In the genomic region with DNA sequence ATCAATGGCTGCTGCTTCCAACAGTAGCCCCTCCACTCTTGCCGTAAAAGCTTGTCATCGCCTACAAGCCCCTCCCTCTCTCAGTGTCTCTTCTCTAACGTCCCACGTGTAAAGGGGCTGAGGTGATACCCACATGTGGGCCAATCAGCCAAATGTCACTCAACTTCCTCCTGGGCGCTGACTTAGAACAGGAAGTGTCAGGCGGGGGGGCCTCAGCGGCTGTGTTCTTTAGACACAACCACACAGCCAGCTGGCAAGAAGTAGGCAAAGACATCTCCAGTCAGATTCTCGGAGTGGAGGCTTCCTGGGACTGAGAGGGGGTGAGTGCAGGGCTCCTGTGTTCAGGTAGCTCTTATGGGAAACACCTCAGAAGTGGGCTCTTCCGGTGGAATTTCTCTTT, we compare ENCODE assay signal across 11 mouse cellular contexts. TPM values are rescaled to one million over a fixed set of nuclear protein-coding genes. Genes with fewer than 3 reads are reported as not detected.
DNase-seq lines count a peak whose midpoint lies in the region; ATAC-seq and TF ChIP-seq lines count a peak whose summit lies in the region.
"Had no signal": no experiment of that assay in that cellular context is flagged by ENCODE, and none has a peak within 500 bp of the region (broad histone marks: within the 10 kb centered on the region; RNA-seq: fewer than 3 reads in every experiment).

A gene (plus strand): TSS at position 113 of the 400 bp plus-strand sequence.

- WGBS in heart, embryonic 13.5 days, result 43% methylated on average over 9 of the region's 9 CpGs
- WGBS in thymus, adult 2 months, result 3% methylated on average over 9 of the region's 9 CpGs
- 75% methylated on average over 9 of the region's 9 CpGs for WGBS in midbrain, embryonic 14.5 days

- no peak for DNase-seq in heart, postnatal 14 days
- peak; percentile 75 for DNase-seq in lung, postnatal 36 days
- DNase-seq in thymus, adult 2 months, result peak; percentile 88
- no peak for DNase-seq in midbrain, embryonic 14.5 days
- no peak for DNase-seq in ovary, postnatal 14 days (ENCODE audit: low spot score)
- DNase-seq in left cerebral cortex, postnatal 25 days (ENCODE audit: low spot score in 2 of 2), result no peak
- DNase-seq: kidney, postnatal 10 days had no signal

- intact Hi-C loops in heart, postnatal 14 days (cut with DNase I), result no loop called here
- intact Hi-C loops in left cerebral cortex, postnatal 25 days (cut with DNase I), result no loop called here

- peak within 1 kb of the TSS; percentile 34; the same call in 1 of the 2 replicates for H3K27ac ChIP-seq in heart, embryonic 13.5 days (replicated peaks)
- peak within 1 kb of the TSS; percentile 94 for H3K27ac ChIP-seq in thymus, adult 2 months (ENCODE audit: control insufficient read depth, insufficient read depth, low read length)
- no peak within 1 kb of the TSS for H3K27ac ChIP-seq in midbrain, embryonic 14.5 days (replicated peaks; ENCODE audit: low read depth, low read length)
- H3K27ac ChIP-seq: midbrain, embryonic 15.5 days had no signal

- no peaks in the 10 kb centered on the region for H3K27me3 ChIP-seq in heart, embryonic 13.5 days (replicated peaks)
- H3K27me3 ChIP-seq in thymus, adult 2 months (ENCODE audit: control insufficient read depth, insufficient read depth, low read length), result no peaks in the 10 kb centered on the region
- no peaks in the 10 kb centered on the region for H3K27me3 ChIP-seq in midbrain, embryonic 14.5 days (ENCODE audit: control insufficient read depth, insufficient read depth, low read length)
- H3K27me3 ChIP-seq: midbrain, embryonic 15.5 days; Patski had no signal

- no peak within 1 kb of the TSS for H3K4me2 ChIP-seq in heart, embryonic 13.5 days
- no peak within 1 kb of the TSS for H3K4me2 ChIP-seq in midbrain, embryonic 14.5 days (ENCODE audit: low read length)
- H3K4me2 ChIP-seq: midbrain, embryonic 15.5 days had no signal

- no peaks in the 10 kb centered on the region for H3K9me3 ChIP-seq in heart, embryonic 13.5 days
- H3K9me3 ChIP-seq in midbrain, embryonic 14.5 days (ENCODE audit: control insufficient read depth, low read length), result no peaks in the 10 kb centered on the region
- H3K9me3 ChIP-seq: midbrain, embryonic 15.5 days had no signal

- H3K4me3 ChIP-seq in heart, embryonic 13.5 days, result no peak within 1 kb of the TSS
- H3K4me3 ChIP-seq in thymus, adult 2 months (ENCODE audit: control insufficient read depth, insufficient read depth, low read length), result peak within 1 kb of the TSS; percentile 84
- no peak within 1 kb of the TSS for H3K4me3 ChIP-seq in midbrain, embryonic 14.5 days (replicated peaks; ENCODE audit: low read depth, low read length)
- H3K4me3 ChIP-seq: midbrain, embryonic 15.5 days had no signal

- ATAC-seq in heart, embryonic 13.5 days (ENCODE audit: extremely low read depth, insufficient number of reproducible peaks, low FRiP score, low TSS enrichment), result no peak
- ATAC-seq in erythroid progenitor cell, adult 5-6 weeks (replicated peaks; ENCODE audit: low FRiP score, poor library complexity, severe bottlenecking), result no peak
- ATAC-seq in midbrain, embryonic 14.5 days (ENCODE audit: low FRiP score, low TSS enrichment), result no peak
- ATAC-seq: midbrain, embryonic 15.5 days; Patski had no signal

- no peak within 1 kb of the TSS for H3K9ac ChIP-seq in heart, embryonic 13.5 days
- H3K9ac ChIP-seq in midbrain, embryonic 14.5 days (replicated peaks; ENCODE audit: low read length), result no peak within 1 kb of the TSS
- H3K9ac ChIP-seq: midbrain, embryonic 15.5 days had no signal

- TF ChIP-seq POLR2A in thymus, adult 2 months (IDR thresholded peaks at IDR 0.05; ENCODE audit: control insufficient read depth, extremely low read depth, insufficient read depth, low read length, poor library complexity), result peak; percentile 72

- no peaks in the 10 kb centered on the region for H3K36me3 ChIP-seq in heart, embryonic 13.5 days
- no peaks in the 10 kb centered on the region for H3K36me3 ChIP-seq in thymus, adult 2 months (ENCODE audit: control insufficient read depth, insufficient read depth, low read length)
- no peaks in the 10 kb centered on the region for H3K36me3 ChIP-seq in midbrain, embryonic 14.5 days (ENCODE audit: control insufficient read depth, insufficient read depth, low read length)
- H3K36me3 ChIP-seq: midbrain, embryonic 15.5 days had no signal

- peaks cover 22% of the 10 kb centered on the region for H3K4me1 ChIP-seq in heart, embryonic 13.5 days
- H3K4me1 ChIP-seq in thymus, adult 2 months (replicated peaks; ENCODE audit: control insufficient read depth, insufficient read depth, low read length), result peaks cover 42% of the 10 kb centered on the region
- no peaks in the 10 kb centered on the region for H3K4me1 ChIP-seq in midbrain, embryonic 14.5 days (ENCODE audit: control insufficient read depth, insufficient read depth, low read length)
- H3K4me1 ChIP-seq: midbrain, embryonic 15.5 days had no signal

- TF ChIP-seq CTCF in thymus, adult 2 months (IDR thresholded peaks at IDR 0.05; ENCODE audit: borderline replicate concordance, control insufficient read depth, extremely low read depth, insufficient read depth, low read length, poor library complexity), result no peak

RNA-seq across cellular contexts. Expression of the gene that starts here (rescaled TPM):
- 1.5 and 1.6 TPM in 2 replicates for polyA plus RNA-seq in heart, embryonic 13.5 days (2015; fragmentation: Nextera tagmentation; extraction: Ambion mirVana)
- total RNA-seq in heart, postnatal 14 days (2021), result 1 to 10 TPM; 5.4 to 9.0 TPM
- 36.4 and 37.3 TPM in 2 replicates for total RNA-seq in erythroid progenitor cell, adult 5-6 weeks (2015; ENCODE audit: low replicate concordance)
- 20.9 and 29.3 TPM in 2 replicates for total RNA-seq in erythroid progenitor cell, adult 5-6 weeks (2017; ENCODE audit: low replicate concordance)
- 304 and 334 TPM in 2 replicates for polyA plus RNA-seq in thymus, adult 2 months (2012; rRNA removed)
- polyA plus RNA-seq in midbrain, embryonic 14.5 days (2014; fragmentation: Nextera tagmentation; extraction: Ambion mirVana), result 0.49 and 0.91 TPM in 2 replicates
- 1 to 10 TPM; 2.9 to 3.6 TPM for total RNA-seq in left cerebral cortex, postnatal 25 days (2021)

Comparison
In these comparisons a context has a peak if more than half of its experiments do, and no peak if none do; other contexts are left out.
1. RNA of the gene that starts here (polyA plus RNA-seq): 304 to 334 TPM in thymus, adult 2 months; 1.5 to 1.6 TPM in heart, embryonic 13.5 days and 0.49 to 0.91 TPM in midbrain, embryonic 14.5 days; every median in the first group is over 100 times any median in the second.
2. DNase-seq: peak in lung, postnatal 36 days (single experiment) and thymus, adult 2 months (single experiment); none in heart, postnatal 14 days (0 of 2), midbrain, embryonic 14.5 days (single experiment), ovary, postnatal 14 days (single experiment) and left cerebral cortex, postnatal 25 days (0 of 2).